Mouse (Mus musculus): ENCODE measurements around the gene Mlana. TPM values are rescaled to one million over a fixed set of nuclear protein-coding genes. Genes with fewer than 3 reads are reported as not detected.
A peak's percentile ranks its signal among the peaks of the same experiment; 100 is the strongest.

Gene Mlana
- total RNA-seq, 2 experiments from 2014 or later: not detected

DNA sequence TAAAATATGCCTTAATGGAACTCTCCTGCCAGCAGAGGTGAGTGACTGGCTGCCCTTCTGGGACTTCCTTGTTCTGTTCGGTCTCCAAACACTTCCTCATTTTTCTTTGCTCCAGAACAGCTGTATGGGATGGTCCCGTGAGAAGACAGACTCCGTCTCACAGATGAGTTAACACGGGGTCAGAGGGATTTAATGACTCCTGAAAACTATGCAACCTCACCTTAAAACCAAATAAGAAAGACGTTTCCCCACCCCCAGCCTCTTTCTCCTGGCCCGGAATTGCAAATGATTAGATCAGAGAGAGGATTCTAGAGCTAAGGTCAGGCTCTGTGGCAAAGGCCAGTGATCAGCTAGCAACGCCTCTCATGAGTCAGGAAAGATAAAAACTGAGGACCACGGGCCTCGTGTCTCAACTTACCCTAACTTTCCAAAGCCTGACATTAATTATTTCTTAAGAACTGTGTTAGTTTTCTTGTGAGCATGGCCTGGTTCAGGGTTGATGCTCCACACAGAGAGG lies 22.0 kb upstream of the Mlana start:
- DNase-seq: no peak

DNA sequence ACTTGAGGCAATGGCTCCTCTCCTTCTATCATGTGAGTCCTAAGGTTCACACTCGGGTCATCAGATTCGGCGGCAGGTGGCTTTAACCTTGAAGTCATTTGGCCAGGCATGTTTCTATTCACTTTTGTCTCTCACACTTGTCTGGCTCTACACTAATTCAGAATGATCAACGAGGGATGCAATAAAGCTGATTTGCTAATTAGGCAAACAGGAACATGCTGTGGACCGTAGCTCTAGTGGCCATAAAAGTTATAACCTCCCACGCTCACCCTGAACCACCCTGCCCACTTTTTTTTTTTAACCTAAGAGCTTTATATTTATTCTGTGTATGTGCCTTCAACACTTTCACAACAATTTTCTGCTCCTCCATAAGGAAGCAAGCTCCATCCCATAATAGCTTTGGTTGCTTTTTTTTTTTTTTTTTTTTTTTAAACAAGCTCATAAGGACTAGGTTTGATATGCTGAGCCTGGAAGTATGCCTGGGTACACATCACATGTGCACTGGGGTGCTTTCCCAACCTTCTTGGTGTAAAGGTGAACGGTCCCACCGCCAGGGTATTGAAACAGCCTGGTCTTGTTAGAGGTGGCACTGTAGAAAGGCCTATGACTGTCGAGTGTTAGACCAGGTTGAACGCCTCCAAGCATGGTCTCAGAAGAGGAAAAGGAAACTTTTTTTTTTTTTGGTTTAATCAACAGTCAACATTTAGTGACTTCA lies 21.0 kb upstream of the Mlana start:
- DNase-seq: peak; percentile 33

DNA sequence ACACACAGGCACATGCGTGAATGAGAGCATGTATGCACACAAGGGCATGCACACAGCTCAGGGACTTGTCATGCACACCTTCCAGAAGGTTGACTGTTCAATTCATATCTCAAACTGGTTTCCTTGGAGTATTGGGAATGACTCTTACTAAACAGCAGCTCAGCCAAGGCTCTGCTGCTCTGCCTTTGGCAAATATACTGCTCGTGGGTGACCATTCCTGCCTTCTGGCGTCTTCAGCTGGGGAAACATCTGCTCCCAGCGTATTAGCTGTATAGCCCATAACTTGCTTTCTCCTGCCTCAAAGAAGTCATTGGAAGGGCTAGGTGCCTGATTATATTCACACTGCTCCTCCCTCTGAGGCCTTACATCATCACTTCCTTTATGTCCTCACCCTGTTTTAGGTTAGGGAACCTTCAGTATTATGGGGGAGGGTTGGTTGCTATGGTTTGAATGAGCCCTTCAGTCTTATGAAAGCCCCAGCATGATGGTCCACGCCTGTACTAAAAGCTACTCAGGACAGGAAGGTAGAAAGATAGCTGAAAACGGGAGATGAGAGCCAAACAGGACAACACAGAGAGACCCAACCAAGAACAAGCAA lies 19.3 kb upstream of the Mlana start:
- no peak for DNase-seq

DNA sequence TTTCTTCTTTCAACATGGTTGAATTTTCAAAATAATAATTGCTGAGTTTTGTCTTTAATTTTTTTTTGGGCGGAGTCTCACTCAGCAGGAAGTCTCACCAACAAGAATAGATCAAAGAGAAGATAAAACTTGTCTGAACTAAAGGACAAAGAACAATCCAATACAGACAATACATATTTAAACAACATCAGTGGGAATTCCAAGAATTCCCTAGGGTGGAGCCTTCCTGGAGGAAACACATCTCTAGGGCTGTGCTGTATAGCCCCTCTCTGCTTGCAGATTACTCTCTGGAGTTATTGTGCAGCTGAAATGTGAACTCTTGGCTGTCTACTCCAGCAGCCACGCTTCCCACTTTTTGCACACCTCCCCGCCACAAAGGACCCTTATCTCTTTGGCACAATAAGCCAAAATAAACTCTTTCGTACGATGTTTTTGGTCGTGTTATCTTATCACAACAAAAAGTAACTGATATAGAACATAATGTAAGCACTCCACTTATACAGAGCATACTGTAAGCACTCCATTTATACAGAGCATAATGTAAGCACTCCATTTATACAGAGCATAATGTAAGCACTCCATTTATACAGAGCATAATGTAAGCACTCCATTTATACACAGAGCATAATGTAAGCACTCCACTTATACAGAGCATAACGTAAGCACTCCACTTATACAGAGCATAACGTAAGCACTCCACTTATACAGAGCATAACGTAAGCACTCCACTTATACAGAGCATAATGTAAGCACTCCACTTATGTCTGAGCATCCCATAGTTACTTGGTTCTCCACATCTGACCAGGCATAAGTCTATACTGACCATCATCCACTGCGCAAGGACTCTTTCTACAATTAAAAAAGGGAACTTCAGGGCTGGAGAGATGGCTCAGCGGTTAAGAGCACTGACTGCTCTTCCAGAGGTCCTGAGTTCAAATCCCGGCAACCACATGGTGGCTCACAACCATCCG lies 17.2 kb upstream of the Mlana start:
- no peak for DNase-seq

DNA sequence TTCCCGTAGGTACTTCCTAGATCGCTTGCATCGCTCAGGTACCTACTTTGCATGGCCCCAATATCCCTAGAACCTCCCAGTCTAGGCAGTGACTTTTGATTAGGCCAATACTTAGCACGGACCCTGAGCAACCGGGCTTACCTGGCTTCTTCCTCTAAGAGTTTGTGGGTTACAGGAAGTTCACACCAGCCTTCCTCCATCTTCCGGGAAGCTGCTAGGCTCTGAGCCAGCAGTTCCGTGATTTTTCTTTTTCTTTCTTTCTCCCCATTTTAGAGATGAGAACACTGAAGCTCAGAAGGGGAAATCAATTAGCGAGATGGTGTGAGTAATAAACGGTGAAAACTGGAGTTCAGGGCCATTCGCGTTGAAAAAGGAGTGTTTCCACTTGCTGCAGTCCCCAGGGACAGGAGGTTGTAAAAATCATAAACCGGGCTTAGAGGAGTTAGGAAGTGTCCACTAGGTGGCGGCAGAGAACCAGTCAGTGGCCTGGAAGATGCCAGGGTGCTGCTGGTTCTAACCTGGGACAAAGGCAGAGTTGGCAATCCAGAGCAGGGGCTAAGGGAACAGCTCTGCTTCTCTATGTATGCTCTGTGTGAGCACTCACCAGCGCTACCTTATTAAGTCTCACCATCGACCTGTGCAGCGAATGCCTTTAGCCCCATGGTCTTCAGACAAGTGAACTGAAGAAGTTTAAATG lies 13.6 kb upstream of the Mlana start:
- peak; percentile 86 for DNase-seq

DNA sequence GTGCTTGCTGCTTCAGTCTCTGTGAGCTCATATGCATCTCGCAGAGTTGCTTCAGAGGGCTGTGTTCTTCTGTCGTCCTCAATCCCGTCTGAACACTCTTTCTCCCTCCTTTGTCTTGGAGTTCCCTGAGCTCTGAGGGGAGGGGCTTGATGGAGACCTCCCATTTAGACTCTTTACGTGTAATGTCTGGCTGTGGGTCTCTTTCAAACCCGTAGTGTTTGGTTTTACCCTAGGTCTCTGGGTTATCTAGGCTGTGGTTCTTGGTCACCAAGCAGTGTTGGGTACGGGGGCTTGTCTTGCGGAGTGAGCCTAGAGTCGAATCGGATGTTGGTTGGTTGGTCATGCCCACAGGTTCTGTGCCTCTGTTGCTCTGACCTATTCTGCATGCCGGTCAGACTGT lies 2.6 kb upstream of the Mlana start:
- DNase-seq: no peak

DNA sequence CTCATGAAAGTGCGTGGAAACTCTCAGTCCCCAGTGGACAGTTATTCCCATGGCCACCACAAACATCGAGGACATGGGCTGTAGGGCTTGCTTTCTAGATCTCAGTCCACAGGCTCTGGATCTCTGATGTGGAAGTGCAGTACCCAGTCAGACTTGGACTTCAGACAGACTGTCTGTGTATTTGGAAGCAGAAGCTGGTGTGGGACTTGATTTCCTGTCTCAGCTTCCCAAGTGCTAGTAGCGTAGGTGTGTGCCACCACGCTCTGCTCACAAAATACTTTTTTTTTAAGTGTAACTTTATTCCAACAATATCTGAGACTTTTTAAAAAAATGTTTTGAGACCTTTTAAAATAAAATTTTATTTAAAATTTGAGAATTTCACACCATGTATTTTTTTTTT lies 1.3 kb upstream of the Mlana start:
- DNase-seq: no peak

DNA sequence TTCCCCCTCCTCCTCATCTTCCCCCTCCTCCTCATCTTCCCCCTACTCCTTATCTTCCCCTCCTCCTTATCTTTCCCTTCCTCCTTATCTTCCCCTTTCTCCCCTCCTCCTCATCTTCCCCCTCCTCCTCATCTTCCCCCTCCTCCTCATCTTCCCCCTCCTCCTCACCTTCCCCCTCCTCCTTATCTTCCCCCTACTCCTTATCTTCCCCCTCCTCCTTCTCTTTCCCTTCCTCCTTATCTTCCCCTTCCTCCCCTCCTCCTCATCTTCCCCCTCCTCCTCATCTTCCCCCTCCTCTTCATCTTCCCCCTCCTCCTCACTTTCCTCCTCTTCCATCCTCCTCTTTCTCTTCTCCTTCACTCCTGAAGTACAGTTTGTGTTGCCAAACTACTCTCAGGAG lies 784 bp upstream of the Mlana start:
- DNase-seq: no peak

DNA sequence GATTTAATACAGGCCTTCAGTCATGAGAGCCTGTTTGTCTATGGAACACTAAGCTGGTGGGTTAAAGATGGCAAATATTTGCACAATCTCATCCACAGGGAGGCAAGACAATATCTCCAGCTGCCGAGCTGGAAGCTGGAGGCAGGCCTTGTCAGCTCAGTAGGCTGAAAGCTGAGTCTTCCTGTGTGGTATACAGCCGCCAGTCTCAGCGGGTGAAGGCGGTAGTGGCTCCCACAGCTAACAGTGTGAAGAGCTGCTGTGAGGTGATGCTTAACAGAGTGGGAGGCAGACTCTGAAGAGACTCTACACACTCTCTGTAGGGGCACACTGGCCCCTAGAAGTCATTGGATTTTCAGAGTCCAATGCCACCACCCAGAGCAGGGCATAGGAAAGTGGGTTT lies 4.1 kb downstream of the Mlana start:
- no peak for DNase-seq

DNA sequence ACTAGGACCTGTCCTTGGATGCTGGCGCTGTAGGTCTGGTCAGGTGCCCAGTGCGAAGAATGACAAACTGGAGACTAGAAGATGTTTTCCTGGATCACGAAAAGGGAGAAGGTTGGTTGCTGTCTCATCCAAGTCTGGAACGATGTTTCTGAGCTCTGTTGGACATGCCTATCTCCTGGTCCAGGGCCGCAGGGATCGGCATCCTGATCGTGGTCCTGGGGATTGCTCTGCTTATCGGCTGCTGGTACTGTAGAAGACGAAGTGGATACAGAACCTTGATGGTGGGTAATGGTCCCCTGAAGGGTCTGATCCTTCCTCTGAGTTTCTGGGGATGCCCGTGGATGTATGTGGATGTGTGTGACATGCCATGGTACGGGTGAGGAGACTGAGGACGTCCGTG lies 6.8 kb downstream of the Mlana start:
- no peak for DNase-seq

DNA sequence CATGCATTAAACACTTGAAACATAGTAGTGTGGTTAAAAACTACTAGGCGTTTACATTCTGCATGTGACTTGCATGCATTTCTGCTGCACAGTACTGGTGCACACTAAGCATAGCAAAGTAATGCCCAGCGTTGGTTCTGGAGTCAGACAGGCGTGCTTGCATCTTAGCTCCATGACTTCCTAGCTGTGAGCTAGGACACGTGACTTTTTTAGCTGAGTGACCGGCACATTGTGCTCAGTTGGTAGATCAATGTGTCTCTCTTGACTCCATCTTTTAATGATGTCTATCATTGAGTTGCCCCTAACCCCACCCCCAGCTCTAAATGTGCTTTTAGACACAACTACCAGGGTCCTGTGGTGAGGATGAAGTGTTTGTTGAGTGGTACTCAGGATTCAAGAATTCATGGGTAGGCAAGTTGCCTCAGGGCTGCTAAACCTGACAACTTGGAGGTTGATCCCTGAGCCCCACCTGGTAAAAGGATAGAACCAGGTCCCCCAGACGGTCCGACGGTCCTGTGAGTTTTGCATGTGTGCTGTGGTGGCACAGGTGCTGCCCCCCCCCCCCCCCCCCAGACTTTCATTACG lies 9.8 kb downstream of the Mlana start:
- DNase-seq: no peak

DNA sequence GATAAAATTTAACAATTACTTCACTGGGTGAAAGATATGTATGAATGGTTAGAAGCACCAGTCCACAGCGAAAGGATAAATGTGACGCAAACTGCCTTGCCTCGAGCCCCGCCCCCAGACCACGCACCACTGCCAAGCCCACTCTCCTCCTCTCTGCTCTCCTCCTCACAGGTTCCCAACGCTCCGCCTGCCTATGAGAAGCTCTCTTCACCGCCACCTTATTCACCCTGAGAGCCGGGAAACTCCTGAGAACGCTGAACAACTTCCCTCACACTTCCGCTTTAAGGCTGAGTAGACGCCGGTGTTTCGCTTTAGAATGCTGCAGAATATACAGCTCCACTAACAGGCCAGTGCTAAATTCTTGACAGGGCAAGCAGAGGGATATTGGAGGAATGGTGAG lies 10.4 kb downstream of the Mlana start:
- peak; percentile 20 for DNase-seq

DNA sequence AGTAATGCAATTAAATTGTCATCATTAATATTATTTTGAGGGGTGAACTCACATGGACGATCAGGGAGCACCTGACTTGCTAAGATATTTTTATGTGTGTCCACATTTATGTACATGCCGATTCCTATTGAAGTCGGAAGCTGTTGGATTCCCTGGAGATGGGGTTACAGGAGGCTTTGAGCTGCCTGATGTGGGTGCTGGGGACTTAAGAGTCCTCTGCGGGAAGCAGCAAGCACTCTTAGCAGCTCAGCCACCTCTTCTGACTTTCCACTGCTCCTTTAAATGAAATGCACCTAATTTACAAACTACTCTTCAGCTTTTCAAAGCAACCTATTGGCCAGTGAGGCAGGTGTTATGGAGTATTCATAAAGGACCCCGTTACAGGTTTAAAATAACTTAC lies 10.8 kb downstream of the Mlana start:
- DNase-seq: no peak

DNA sequence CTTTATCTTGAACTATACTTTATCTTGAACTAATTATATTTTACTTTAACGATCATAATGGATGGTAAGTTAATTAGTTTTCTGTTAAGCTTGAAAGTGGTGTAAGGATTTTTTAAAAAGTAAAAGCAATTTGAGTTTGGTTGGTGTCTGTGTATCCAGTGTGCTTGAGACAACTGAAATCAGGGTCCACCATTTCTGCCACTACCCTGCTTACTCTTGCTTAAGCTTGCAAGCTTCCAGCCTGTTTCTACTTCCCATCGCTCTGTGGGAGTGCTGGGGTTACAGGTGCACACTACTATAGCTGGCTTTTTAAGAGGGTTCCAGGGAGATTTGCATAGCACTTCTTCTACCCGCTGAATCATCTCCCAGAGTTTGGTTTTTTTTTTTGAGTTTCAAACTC lies 11.8 kb downstream of the Mlana start:
- no peak for DNase-seq

DNA sequence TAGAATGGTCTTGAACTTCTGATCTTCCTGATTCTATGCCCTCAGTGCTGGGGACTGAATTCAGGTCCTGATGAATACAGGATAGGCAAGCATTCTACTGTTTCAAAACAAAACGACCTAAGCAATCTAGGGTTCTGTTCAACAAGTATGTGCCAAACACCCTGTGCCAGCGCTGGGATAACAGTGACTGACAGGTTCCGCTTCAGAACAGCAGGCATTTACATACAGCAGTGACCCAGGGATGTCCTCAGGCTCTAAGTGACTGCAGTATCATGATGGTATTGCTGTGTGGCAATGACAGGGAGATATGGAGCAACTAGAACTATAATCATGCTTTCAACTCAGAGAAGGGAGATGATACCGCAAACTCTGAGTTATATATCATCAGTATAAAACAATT lies 15.8 kb downstream of the Mlana start:
- no peak for DNase-seq

DNA sequence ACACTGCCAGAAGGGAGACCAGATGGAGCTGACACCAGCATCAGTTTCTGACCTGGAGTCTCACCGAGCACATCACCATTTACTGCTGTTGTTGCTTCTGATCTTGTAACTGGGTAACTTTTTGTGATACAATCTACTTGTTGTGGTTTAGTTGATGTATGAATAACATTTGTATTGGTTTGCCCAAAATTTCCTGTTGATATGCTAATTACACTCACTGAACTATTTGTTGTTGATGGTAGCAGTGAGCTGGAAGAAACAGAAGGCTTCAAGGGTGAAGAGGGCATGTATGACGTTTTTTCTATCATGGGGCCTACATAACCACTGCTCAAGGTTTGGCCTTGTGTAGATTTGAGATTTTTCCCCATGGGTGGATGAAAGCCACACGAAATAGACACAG lies 20.2 kb downstream of the Mlana start:
- DNase-seq: no peak

DNA sequence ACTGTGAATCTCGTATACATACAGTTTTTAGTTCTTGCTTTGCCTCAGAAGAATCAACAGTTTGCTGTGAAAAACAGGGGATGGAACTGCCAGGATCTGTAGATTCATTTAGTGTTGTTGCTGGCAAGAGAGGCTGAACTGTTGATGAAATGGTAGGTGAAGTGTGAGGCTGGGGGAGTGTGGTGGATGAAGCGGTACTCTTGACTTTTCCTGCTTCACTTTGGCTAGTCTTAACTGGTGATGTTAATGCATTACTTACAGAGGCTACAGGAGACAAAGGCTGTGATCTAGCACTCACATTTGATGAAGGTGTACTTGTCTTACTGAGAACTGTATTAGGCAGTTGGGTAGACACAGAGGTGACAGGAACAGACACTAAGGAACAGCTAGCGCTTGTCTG lies 20.9 kb downstream of the Mlana start:
- DNase-seq: no peak

DNA sequence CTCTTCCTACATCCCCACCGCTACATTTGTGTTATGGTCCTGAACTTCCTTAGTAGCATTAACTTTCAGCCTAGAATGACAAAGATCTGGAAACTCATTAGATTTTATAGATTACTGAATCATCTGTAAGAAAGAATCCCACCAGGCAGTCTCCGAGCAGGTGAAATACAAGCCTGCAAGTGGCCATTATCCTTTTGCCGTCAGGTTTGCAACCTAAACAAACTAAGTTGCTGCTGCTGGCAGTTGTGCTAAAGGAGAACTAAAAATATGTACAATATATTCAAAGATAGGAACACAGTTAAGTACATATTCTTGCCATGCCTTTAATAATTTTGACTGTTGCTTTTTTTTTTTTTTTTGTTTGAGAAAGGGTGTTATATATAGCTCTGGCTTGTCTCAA lies 37.8 kb downstream of the Mlana start:
- no peak for DNase-seq

DNA sequence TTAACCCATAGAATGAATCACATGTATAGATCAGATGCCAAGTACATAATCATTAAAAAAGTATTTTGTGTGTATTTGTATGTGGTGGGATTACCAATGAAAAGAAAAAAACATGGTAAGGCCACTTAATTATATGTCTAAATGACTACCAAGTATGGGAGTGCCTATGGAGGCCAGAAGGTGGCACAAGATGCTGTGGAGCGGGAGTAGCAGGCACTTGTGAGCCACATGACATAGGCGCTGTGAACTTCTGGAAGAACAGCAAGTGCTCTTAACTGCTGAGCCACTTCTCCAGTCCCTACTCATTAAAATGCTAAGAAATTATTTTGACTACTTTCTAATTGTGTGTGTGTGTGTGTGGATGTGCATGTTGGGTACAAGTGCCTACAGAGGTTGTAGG lies 42.0 kb downstream of the Mlana start:
- DNase-seq: no peak

DNA sequence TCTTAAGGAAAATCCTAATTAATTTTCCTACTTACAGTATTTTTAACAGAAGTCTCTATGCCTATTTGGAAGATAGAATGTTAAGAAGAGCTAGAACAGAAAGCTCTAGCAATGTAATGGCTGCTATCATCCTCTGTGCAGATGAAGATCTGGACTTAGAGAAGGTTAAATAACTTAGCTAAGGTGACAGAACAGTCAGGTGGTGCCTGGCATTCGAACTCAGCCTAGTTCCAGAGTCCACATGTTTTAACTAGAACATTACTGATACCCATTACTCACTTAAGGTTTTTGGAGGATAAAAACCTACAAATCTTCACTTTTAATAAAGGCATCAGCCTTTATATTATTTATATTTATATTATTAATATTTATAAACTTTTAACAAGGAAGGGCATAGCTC lies 43.0 kb downstream of the Mlana start:
- no peak for DNase-seq

DNA sequence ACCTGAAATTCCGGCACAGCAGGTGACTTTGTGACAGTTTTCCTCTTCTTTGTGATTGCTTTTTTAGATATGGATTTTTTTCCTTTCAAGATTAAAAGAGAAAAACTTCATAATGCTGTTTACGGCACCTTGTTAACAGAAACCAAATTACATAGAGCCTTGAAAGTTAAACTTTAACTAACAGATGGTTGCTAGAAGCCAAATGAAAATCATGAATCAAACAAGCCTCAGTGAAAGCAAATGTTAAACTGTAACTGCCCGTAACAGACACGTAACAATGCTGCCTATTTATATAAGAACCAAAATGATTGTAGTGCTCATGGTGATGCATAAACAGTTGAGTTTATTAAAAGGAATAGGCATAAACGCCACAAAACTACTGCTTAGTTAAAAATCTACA lies 45.9 kb downstream of the Mlana start:
- no peak for DNase-seq

DNA sequence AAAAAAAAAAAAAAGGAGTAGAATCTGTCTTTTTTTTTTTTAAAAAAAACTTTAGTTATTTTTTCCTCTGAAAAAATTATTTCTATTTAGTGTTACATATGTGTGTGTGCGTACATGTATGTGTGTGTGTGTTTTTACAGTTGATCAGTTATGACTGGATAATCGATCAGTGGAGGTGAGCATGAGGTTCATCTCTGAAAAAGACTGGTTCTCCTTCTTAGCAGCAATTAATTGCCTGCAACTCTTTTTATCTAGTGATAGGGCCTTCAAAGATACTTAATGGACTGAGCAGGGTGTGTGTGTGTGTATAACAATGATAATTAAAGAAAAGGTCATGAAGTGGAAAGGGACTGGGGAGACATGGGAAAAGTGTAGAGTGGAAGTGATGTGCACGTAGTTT lies 53.4 kb downstream of the Mlana start:
- DNase-seq: no peak
